11 mouse cellular contexts compared by ENCODE assay signal in the genomic region with DNA sequence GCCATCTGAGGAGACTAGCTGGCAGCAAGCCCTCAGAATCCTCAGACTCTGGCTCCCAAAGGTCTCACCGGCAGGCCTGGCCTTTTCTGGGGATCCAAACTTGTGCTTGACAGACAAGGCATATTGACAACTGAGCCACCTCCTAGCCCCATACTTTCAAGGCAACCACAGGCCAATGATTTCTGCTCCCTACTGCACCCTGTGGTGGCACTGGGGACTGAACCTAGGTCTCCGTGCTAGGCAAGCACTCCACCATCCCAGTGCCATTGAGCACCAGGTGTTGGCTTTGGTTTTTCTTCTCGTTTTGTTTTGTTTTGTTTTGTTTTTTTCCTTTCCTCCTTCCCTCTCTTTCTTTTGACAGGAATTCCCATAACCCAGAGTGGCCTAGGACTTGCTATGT. TPM values are rescaled to one million over a fixed set of nuclear protein-coding genes. Genes with fewer than 3 reads are reported as not detected.
A peak's percentile ranks its signal among the peaks of the same experiment; 100 is the strongest.
DNase-seq lines count a peak whose midpoint lies in the region; ATAC-seq and TF ChIP-seq lines count a peak whose summit lies in the region.
"Had no signal": no experiment of that assay in that cellular context is flagged by ENCODE, and none has a peak within 500 bp of the region (broad histone marks: within the 10 kb centered on the region; RNA-seq: fewer than 3 reads in every experiment).

No protein-coding gene starts in this region.

- TF ChIP-seq EP300 in MEL (IDR thresholded peaks at IDR 0.05; ENCODE audit: low read depth in 1 of 2, low read length in 2 of 2): no peak

- TF ChIP-seq RAD21 in MEL (IDR thresholded peaks at IDR 0.05; ENCODE audit: low read depth, low read length): peak; percentile 51

- 81% methylated on average over 3 of the region's 3 CpGs for WGBS in intestine, postnatal 0 days
- 70% methylated on average over 3 of the region's 3 CpGs for WGBS in intestine, embryonic 15.5 days
- WGBS in midbrain, postnatal 0 days: 63% methylated on average over 3 of the region's 3 CpGs
- 67% methylated on average over 3 of the region's 3 CpGs for WGBS in midbrain, embryonic 14.5 days
- 67% methylated on average over 3 of the region's 3 CpGs for WGBS in forebrain, embryonic 16.5 days

- no peak overlapping the region for H3K4me2 ChIP-seq in intestine, postnatal 0 days (replicated peaks; ENCODE audit: low read depth)
- no peak overlapping the region for H3K4me2 ChIP-seq in intestine, embryonic 15.5 days (replicated peaks)
- no peak overlapping the region for H3K4me2 ChIP-seq in midbrain, postnatal 0 days (ENCODE audit: low read depth, low read length, poor library complexity, severe bottlenecking)
- no peak overlapping the region for H3K4me2 ChIP-seq in midbrain, embryonic 14.5 days (ENCODE audit: low read length)
- H3K4me2 ChIP-seq in forebrain, embryonic 16.5 days (ENCODE audit: low read length): no peak overlapping the region

- peak; percentile 69 for TF ChIP-seq CTCF in intestine, postnatal 0 days (IDR thresholded peaks at IDR 0.05; ENCODE audit: low read depth)
- TF ChIP-seq CTCF in midbrain, postnatal 0 days (IDR thresholded peaks at IDR 0.05): peak; percentile 51
- peak; percentile 59 to 82 (median 76) for TF ChIP-seq CTCF in MEL (IDR thresholded peaks at IDR 0.05 in 2 of 3, conservative IDR thresholded peaks at IDR 0.05 in 1 of 3; ENCODE audit: control insufficient read depth in 1 of 3, insufficient read depth in 1 of 3, low read depth in 2 of 3, low read length in 3 of 3, poor library complexity in 1 of 3, severe bottlenecking in 1 of 3)

- no peaks in the 10 kb centered on the region for H3K9me3 ChIP-seq in intestine, postnatal 0 days (ENCODE audit: control insufficient read depth)
- H3K9me3 ChIP-seq in intestine, embryonic 15.5 days: no peaks in the 10 kb centered on the region
- no peaks in the 10 kb centered on the region for H3K9me3 ChIP-seq in midbrain, postnatal 0 days (ENCODE audit: low read length)
- H3K9me3 ChIP-seq in midbrain, embryonic 14.5 days (ENCODE audit: control insufficient read depth, low read length): no peaks in the 10 kb centered on the region
- no peaks in the 10 kb centered on the region for H3K9me3 ChIP-seq in MEL (replicated peaks; ENCODE audit: insufficient read depth, low read length)
- no peaks in the 10 kb centered on the region for H3K9me3 ChIP-seq in forebrain, embryonic 16.5 days (ENCODE audit: control insufficient read depth, low read length)

- H3K27me3 ChIP-seq in intestine, postnatal 0 days (replicated peaks; ENCODE audit: control insufficient read depth, insufficient read depth, low read length): no peaks in the 10 kb centered on the region
- H3K27me3 ChIP-seq in intestine, embryonic 15.5 days (replicated peaks): no peaks in the 10 kb centered on the region
- H3K27me3 ChIP-seq in midbrain, postnatal 0 days (ENCODE audit: insufficient read depth, low read length): no peaks in the 10 kb centered on the region
- H3K27me3 ChIP-seq in midbrain, embryonic 14.5 days (ENCODE audit: control insufficient read depth, insufficient read depth, low read length): no peaks in the 10 kb centered on the region
- H3K27me3 ChIP-seq in MEL (ENCODE audit: control insufficient read depth in 1 of 2, insufficient read depth in 2 of 2, low read length in 2 of 2): no peaks in the 10 kb centered on the region
- H3K27me3 ChIP-seq in forebrain, embryonic 16.5 days (replicated peaks; ENCODE audit: control insufficient read depth, insufficient read depth, low read length): no peaks in the 10 kb centered on the region

- no peak overlapping the region for H3K27ac ChIP-seq in intestine, postnatal 0 days (ENCODE audit: low read depth, low read length)
- H3K27ac ChIP-seq in intestine, embryonic 15.5 days: no peak overlapping the region
- no peak overlapping the region for H3K27ac ChIP-seq in midbrain, postnatal 0 days (ENCODE audit: low read depth, low read length)
- H3K27ac ChIP-seq in midbrain, embryonic 14.5 days (replicated peaks; ENCODE audit: low read depth, low read length): no peak overlapping the region
- H3K27ac ChIP-seq in MEL (ENCODE audit: control insufficient read depth, low read depth, low read length): no peak overlapping the region
- no peak overlapping the region for H3K27ac ChIP-seq in forebrain, embryonic 16.5 days (ENCODE audit: low read length)

- H3K4me3 ChIP-seq in intestine, postnatal 0 days (ENCODE audit: low read depth, low read length): no peak overlapping the region
- H3K4me3 ChIP-seq in intestine, embryonic 15.5 days (replicated peaks): no peak overlapping the region
- H3K4me3 ChIP-seq in midbrain, postnatal 0 days (ENCODE audit: low read depth, low read length): no peak overlapping the region
- no peak overlapping the region for H3K4me3 ChIP-seq in midbrain, embryonic 14.5 days (replicated peaks; ENCODE audit: low read depth, low read length)
- no peak overlapping the region for H3K4me3 ChIP-seq in MEL (ENCODE audit: control insufficient read depth in 1 of 2, insufficient read depth in 1 of 2, low read depth in 2 of 2, low read length in 2 of 2)
- no peak overlapping the region for H3K4me3 ChIP-seq in forebrain, embryonic 16.5 days (replicated peaks; ENCODE audit: low read length)

- TF ChIP-seq POLR2A in MEL (IDR thresholded peaks at IDR 0.05; ENCODE audit: control insufficient read depth in 1 of 2, insufficient read depth in 1 of 2, low read depth in 1 of 2, low read length in 2 of 2, poor library complexity in 1 of 2): no peak

- H3K36me3 ChIP-seq in intestine, postnatal 0 days (ENCODE audit: control insufficient read depth, insufficient read depth): peaks cover 20% of the 10 kb centered on the region; the same call in 1 of the 2 replicates
- no peaks in the 10 kb centered on the region; the same call in 1 of the 2 replicates for H3K36me3 ChIP-seq in intestine, embryonic 15.5 days
- H3K36me3 ChIP-seq in midbrain, postnatal 0 days (ENCODE audit: insufficient read depth, low read length): no peaks in the 10 kb centered on the region
- H3K36me3 ChIP-seq in midbrain, embryonic 14.5 days (ENCODE audit: control insufficient read depth, insufficient read depth, low read length): no peaks in the 10 kb centered on the region
- H3K36me3 ChIP-seq in MEL (ENCODE audit: control insufficient read depth in 1 of 2, insufficient read depth in 2 of 2, low read length in 2 of 2): no peaks in the 10 kb centered on the region
- no peaks in the 10 kb centered on the region for H3K36me3 ChIP-seq in forebrain, embryonic 16.5 days (ENCODE audit: control insufficient read depth, insufficient read depth)

- H3K4me1 ChIP-seq in intestine, postnatal 0 days (replicated peaks; ENCODE audit: control insufficient read depth, insufficient read depth, low read length): no peaks in the 10 kb centered on the region
- H3K4me1 ChIP-seq in intestine, embryonic 15.5 days (replicated peaks): peaks cover 7% of the 10 kb centered on the region
- no peaks in the 10 kb centered on the region for H3K4me1 ChIP-seq in midbrain, postnatal 0 days (ENCODE audit: insufficient read depth, low read length)
- no peaks in the 10 kb centered on the region for H3K4me1 ChIP-seq in midbrain, embryonic 14.5 days (ENCODE audit: control insufficient read depth, insufficient read depth, low read length)
- peaks cover 0 to 3% of the 10 kb centered on the region in 2 experiments; a peak in 1 of 4 replicates for H3K4me1 ChIP-seq in MEL (ENCODE audit: control insufficient read depth in 1 of 2, insufficient read depth in 2 of 2, low read length in 2 of 2)
- H3K4me1 ChIP-seq in forebrain, embryonic 16.5 days (replicated peaks; ENCODE audit: control insufficient read depth, insufficient read depth, low read length): 0 out of 2 replicates have a peak, but pooled peaks cover 2% of the 10 kb centered on the region

- H3K79me2 ChIP-seq in MEL (ENCODE audit: control insufficient read depth, insufficient read depth, low read length, poor library complexity): no peaks in the 10 kb centered on the region

- no peak overlapping the region for H3K9ac ChIP-seq in intestine, postnatal 0 days (ENCODE audit: low read depth, low read length)
- no peak overlapping the region for H3K9ac ChIP-seq in intestine, embryonic 15.5 days
- H3K9ac ChIP-seq in midbrain, postnatal 0 days (replicated peaks; ENCODE audit: low read length, poor library complexity, severe bottlenecking): no peak overlapping the region
- no peak overlapping the region for H3K9ac ChIP-seq in midbrain, embryonic 14.5 days (replicated peaks; ENCODE audit: low read length)
- H3K9ac ChIP-seq in MEL (ENCODE audit: control insufficient read depth, low read depth, low read length, poor library complexity, severe bottlenecking): no peak overlapping the region
- no peak overlapping the region for H3K9ac ChIP-seq in forebrain, embryonic 16.5 days (replicated peaks; ENCODE audit: low read depth, low read length)

- DNase-seq in midbrain, postnatal 0 days (ENCODE audit: low spot score): no peak
- DNase-seq in midbrain, embryonic 14.5 days: no peak
- DNase-seq in MEL (ENCODE audit: low read depth, low spot score): peak; percentile 77
- no peak for DNase-seq in adrenal gland, postnatal 14 days
- DNase-seq: lung, postnatal 14 days had no signal

- ATAC-seq in intestine, postnatal 0 days: no peak
- no peak for ATAC-seq in intestine, embryonic 15.5 days
- ATAC-seq in midbrain, postnatal 0 days (ENCODE audit: low FRiP score): no peak
- ATAC-seq in midbrain, embryonic 14.5 days (ENCODE audit: low FRiP score, low TSS enrichment): no peak
- peak; percentile 82; the same call in 1 of the 2 replicates for ATAC-seq in megakaryocyte-erythroid progenitor cell, adult 5-6 weeks (replicated peaks; ENCODE audit: low FRiP score, low TSS enrichment, poor library complexity, severe bottlenecking)
- ATAC-seq in forebrain, embryonic 16.5 days: no peak

RNA-seq across cellular contexts. Expression of gene Kank2, which starts 10.0 kb away (rescaled TPM):
- polyA plus RNA-seq in intestine, postnatal 0 days (2015; fragmentation: Nextera tagmentation; extraction: Ambion mirVana): 6.4 TPM in 2 replicates
- 16.3 and 16.7 TPM in 2 replicates for polyA plus RNA-seq in intestine, embryonic 15.5 days (2015; fragmentation: Nextera tagmentation; extraction: Ambion mirVana)
- total RNA-seq in midbrain, postnatal 0 days (2014; rRNA removed): 14.9 and 15.2 TPM in 2 replicates
- polyA plus RNA-seq in midbrain, postnatal 0 days (2015; fragmentation: Nextera tagmentation; extraction: Ambion mirVana): 2.9 TPM in 2 replicates
- polyA plus RNA-seq in midbrain, embryonic 14.5 days (2014; fragmentation: Nextera tagmentation; extraction: Ambion mirVana): 0.66 and 2.7 TPM in 2 replicates
- total RNA-seq in MEL (2012; rRNA removed): 5.9 and 7.6 TPM in 2 replicates
- polyA plus RNA-seq in MEL (2012; ENCODE audit: insufficient read depth in 1 of 2, insufficient read length in 2 of 2, low read depth in 1 of 2, low replicate concordance in 2 of 2, missing spikeins in 1 of 2): 10 to 100 TPM in 1 of 2 experiments, not detected in 1; 16.3 TPM
- 0.61 TPM in 1 of 2 replicates, not detected in the other for total RNA-seq in megakaryocyte-erythroid progenitor cell, adult 5-6 weeks (2014; fragmentation: Nextera tagmentation)
- total RNA-seq in megakaryocyte-erythroid progenitor cell, adult 5-6 weeks (2017): 0.23 TPM in 1 of 2 replicates, not detected in the other
- polyA plus RNA-seq in forebrain, embryonic 16.5 days (2015; fragmentation: Nextera tagmentation; extraction: Ambion mirVana): 3.2 and 3.7 TPM in 2 replicates
- total RNA-seq in adrenal gland, postnatal 14 days (2021): 31.5 and 31.8 TPM in 2 replicates

RNA-seq across cellular contexts. Expression of gene Angptl8, which starts 26.7 kb away (rescaled TPM):
- polyA plus RNA-seq in intestine, postnatal 0 days (2015; fragmentation: Nextera tagmentation; extraction: Ambion mirVana): 15.9 and 21.1 TPM in 2 replicates
- polyA plus RNA-seq in intestine, embryonic 15.5 days (2015; fragmentation: Nextera tagmentation; extraction: Ambion mirVana): 8.2 and 12.0 TPM in 2 replicates
- total RNA-seq in midbrain, postnatal 0 days (2014; rRNA removed): not detected in 2 replicates
- polyA plus RNA-seq in midbrain, postnatal 0 days (2015; fragmentation: Nextera tagmentation; extraction: Ambion mirVana): 0.20 and 0.48 TPM in 2 replicates
- 0.34 TPM in 1 of 2 replicates, not detected in the other for polyA plus RNA-seq in midbrain, embryonic 14.5 days (2014; fragmentation: Nextera tagmentation; extraction: Ambion mirVana)
- not detected in 2 replicates for total RNA-seq in MEL (2012; rRNA removed)
- under 1 TPM in 1 of 2 experiments, not detected in 1; 0.25 TPM for polyA plus RNA-seq in MEL (2012; ENCODE audit: insufficient read depth in 1 of 2, insufficient read length in 2 of 2, low read depth in 1 of 2, low replicate concordance in 2 of 2, missing spikeins in 1 of 2)
- total RNA-seq in megakaryocyte-erythroid progenitor cell, adult 5-6 weeks (2014; fragmentation: Nextera tagmentation): not detected in 2 replicates
- not detected in 2 replicates for total RNA-seq in megakaryocyte-erythroid progenitor cell, adult 5-6 weeks (2017)
- polyA plus RNA-seq in forebrain, embryonic 16.5 days (2015; fragmentation: Nextera tagmentation; extraction: Ambion mirVana): 0.51 TPM in 1 of 2 replicates, not detected in the other
- 5.1 and 10.2 TPM in 2 replicates for total RNA-seq in adrenal gland, postnatal 14 days (2021)
- total RNA-seq: gastrocnemius, adult 8-10 months; layer of hippocampus, postnatal 14 days had no signal

RNA-seq across cellular contexts. Expression of gene Dock6, which starts 43.9 kb away (rescaled TPM):
- 15.5 and 18.4 TPM in 2 replicates for polyA plus RNA-seq in intestine, postnatal 0 days (2015; fragmentation: Nextera tagmentation; extraction: Ambion mirVana)
- 26.9 and 30.7 TPM in 2 replicates for polyA plus RNA-seq in intestine, embryonic 15.5 days (2015; fragmentation: Nextera tagmentation; extraction: Ambion mirVana)
- 18.0 and 18.8 TPM in 2 replicates for total RNA-seq in midbrain, postnatal 0 days (2014; rRNA removed)
- 10.3 and 11.3 TPM in 2 replicates for polyA plus RNA-seq in midbrain, postnatal 0 days (2015; fragmentation: Nextera tagmentation; extraction: Ambion mirVana)
- 7.2 and 12.7 TPM in 2 replicates for polyA plus RNA-seq in midbrain, embryonic 14.5 days (2014; fragmentation: Nextera tagmentation; extraction: Ambion mirVana)
- 3.3 and 5.0 TPM in 2 replicates for total RNA-seq in MEL (2012; rRNA removed)
- polyA plus RNA-seq in MEL (2012; ENCODE audit: insufficient read depth in 1 of 2, insufficient read length in 2 of 2, low read depth in 1 of 2, low replicate concordance in 2 of 2, missing spikeins in 1 of 2): 10 to 100 TPM in 1 of 2 experiments, not detected in 1; 21.3 TPM
- total RNA-seq in megakaryocyte-erythroid progenitor cell, adult 5-6 weeks (2014; fragmentation: Nextera tagmentation): 0.37 and 0.57 TPM in 2 replicates
- total RNA-seq in megakaryocyte-erythroid progenitor cell, adult 5-6 weeks (2017): 0.15 and 0.23 TPM in 2 replicates
- 11.8 and 12.0 TPM in 2 replicates for polyA plus RNA-seq in forebrain, embryonic 16.5 days (2015; fragmentation: Nextera tagmentation; extraction: Ambion mirVana)
- total RNA-seq in adrenal gland, postnatal 14 days (2021): 46.0 and 49.2 TPM in 2 replicates

RNA-seq across cellular contexts. Expression of gene Spc24, which starts 48.5 kb away (rescaled TPM):
- 23.5 and 32.4 TPM in 2 replicates for polyA plus RNA-seq in intestine, postnatal 0 days (2015; fragmentation: Nextera tagmentation; extraction: Ambion mirVana)
- 94.2 and 107 TPM in 2 replicates for polyA plus RNA-seq in intestine, embryonic 15.5 days (2015; fragmentation: Nextera tagmentation; extraction: Ambion mirVana)
- 5.5 and 6.6 TPM in 2 replicates for total RNA-seq in midbrain, postnatal 0 days (2014; rRNA removed)
- 6.3 and 8.2 TPM in 2 replicates for polyA plus RNA-seq in midbrain, postnatal 0 days (2015; fragmentation: Nextera tagmentation; extraction: Ambion mirVana)
- 19.9 and 21.4 TPM in 2 replicates for polyA plus RNA-seq in midbrain, embryonic 14.5 days (2014; fragmentation: Nextera tagmentation; extraction: Ambion mirVana)
- 304 and 305 TPM in 2 replicates for total RNA-seq in MEL (2012; rRNA removed)
- polyA plus RNA-seq in MEL (2012; ENCODE audit: insufficient read depth in 1 of 2, insufficient read length in 2 of 2, low read depth in 1 of 2, low replicate concordance in 2 of 2, missing spikeins in 1 of 2): 100 to 1,000 TPM in 1 of 2 experiments, not detected in 1; 377 TPM
- 49.0 and 79.0 TPM in 2 replicates for total RNA-seq in megakaryocyte-erythroid progenitor cell, adult 5-6 weeks (2014; fragmentation: Nextera tagmentation)
- total RNA-seq in megakaryocyte-erythroid progenitor cell, adult 5-6 weeks (2017): 77.1 and 107 TPM in 2 replicates
- polyA plus RNA-seq in forebrain, embryonic 16.5 days (2015; fragmentation: Nextera tagmentation; extraction: Ambion mirVana): 35.1 and 42.8 TPM in 2 replicates
- total RNA-seq in adrenal gland, postnatal 14 days (2021): 9.1 and 10.4 TPM in 2 replicates
